Mouse (Mus musculus): ENCODE data around the gene Fars2. TPM values are rescaled to one million over a fixed set of nuclear protein-coding genes. Genes with fewer than 3 reads are reported as not detected.

Fars2 gene
- polyA plus RNA-seq, 1 experiment, result 34.9 TPM

DNA sequence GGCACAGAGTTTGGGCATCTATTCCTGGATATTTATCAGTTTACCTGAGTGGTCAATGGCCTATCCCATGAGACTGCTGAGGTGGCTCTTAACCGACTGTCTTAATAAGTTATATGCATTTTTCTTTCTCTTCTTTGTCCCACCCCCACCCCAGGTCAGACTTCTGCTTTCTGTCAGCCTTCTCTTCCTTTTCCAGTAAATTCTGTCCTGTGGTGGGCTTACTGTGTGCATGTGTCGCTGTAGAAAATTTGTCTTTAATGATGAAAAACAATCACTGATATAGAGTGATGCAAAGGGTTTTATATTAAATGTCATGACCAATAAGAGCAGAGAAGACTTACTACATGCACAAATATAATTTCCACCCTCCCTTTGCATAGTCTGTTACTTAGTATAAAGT, 85.3 kb downstream of the Fars2 start:
- Histone ChIP-seq H3K4me1 (ENCODE audit: control insufficient read depth, insufficient read depth, low read length) (no peaks in the 10 kb centered on the region; the same call in 1 of the 2 replicates), H3K4me3 (replicated peaks; ENCODE audit: extremely low read depth, low read depth, low read length) (no peak overlapping the region)
- WGBS, result 74% methylated on average over 2 of the region's 2 CpGs
- no peak for TF ChIP-seq POLR2A (IDR thresholded peaks at IDR 0.05; ENCODE audit: borderline replicate concordance, extremely low read depth, low read depth, low read length)
- TF ChIP-seq CTCF (IDR thresholded peaks at IDR 0.05; ENCODE audit: insufficient read depth, low read length), result no peak
- no peak for DNase-seq

DNA sequence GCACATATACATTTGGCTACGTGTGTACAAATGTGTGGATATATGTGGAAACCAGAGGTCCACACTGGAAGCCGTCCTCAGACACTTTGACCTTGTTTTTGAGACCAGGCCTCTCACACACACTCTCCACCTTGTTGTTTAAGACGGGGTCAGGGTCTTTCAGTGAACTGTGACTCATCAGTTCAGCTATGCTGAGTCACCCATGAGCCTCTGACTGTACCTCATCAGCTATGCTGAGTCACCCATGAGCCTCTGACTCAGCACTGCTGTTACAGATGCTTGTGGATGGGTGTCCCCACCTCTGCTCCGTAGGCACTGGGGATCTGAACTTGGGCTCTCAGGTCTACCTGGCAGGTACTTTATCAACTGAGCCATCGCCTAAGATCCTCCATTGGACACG, 85.8 kb downstream of the Fars2 start:
- no peak overlapping the region for H3K4me3 ChIP-seq (replicated peaks; ENCODE audit: extremely low read depth, low read depth, low read length)
- DNase-seq, result no peak
- H3K4me1 ChIP-seq (ENCODE audit: control insufficient read depth, insufficient read depth, low read length), result no peaks in the 10 kb centered on the region
- 83% methylated on average over 6 of the region's 6 CpGs for WGBS
- TF ChIP-seq CTCF (IDR thresholded peaks at IDR 0.05; ENCODE audit: insufficient read depth, low read length) (no peak), POLR2A (IDR thresholded peaks at IDR 0.05; ENCODE audit: borderline replicate concordance, extremely low read depth, low read depth, low read length) (no peak)

GRCm38 (mm10) chr13:36204320-36204719, 87.1 kb downstream of the Fars2 start:
- H3K4me1 ChIP-seq (ENCODE audit: control insufficient read depth, insufficient read depth, low read length), result no peaks in the 10 kb centered on the region
- TF ChIP-seq CTCF (IDR thresholded peaks at IDR 0.05; ENCODE audit: insufficient read depth, low read length), result no peak
- TF ChIP-seq POLR2A (IDR thresholded peaks at IDR 0.05; ENCODE audit: borderline replicate concordance, extremely low read depth, low read depth, low read length), result no peak
- DNase-seq, result no peak
- no peak overlapping the region for H3K4me3 ChIP-seq (replicated peaks; ENCODE audit: extremely low read depth, low read depth, low read length)
- WGBS, result 86% methylated on average over 3 of the region's 3 CpGs

DNA sequence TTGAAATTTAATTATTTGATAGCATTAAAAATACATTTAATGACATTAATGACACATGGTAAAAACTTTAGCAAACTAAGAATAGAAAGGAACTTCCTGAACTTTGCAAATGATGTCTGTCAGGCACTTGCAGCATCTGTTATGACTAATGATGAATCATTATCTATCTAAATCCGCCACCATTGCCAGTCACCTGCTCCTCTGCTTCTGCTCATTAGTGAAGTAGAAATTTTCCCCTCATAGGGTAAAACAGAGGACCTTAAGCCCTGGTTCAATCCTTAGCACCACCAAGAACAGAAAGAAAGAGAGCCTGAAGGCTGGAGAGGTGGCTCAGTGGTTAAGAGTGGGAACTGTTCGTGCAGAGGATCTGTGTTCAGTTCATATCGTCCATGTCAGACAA, 93.8 kb downstream of the Fars2 start:
- Histone ChIP-seq H3K4me1 (ENCODE audit: control insufficient read depth, insufficient read depth, low read length) (no peaks in the 10 kb centered on the region), H3K4me3 (replicated peaks; ENCODE audit: extremely low read depth, low read depth, low read length) (no peak overlapping the region)
- DNase-seq, result no peak
- WGBS, result 88% methylated on average over 3 of the region's 3 CpGs
- TF ChIP-seq CTCF (IDR thresholded peaks at IDR 0.05; ENCODE audit: insufficient read depth, low read length) (no peak), POLR2A (IDR thresholded peaks at IDR 0.05; ENCODE audit: borderline replicate concordance, extremely low read depth, low read depth, low read length) (no peak)

DNA sequence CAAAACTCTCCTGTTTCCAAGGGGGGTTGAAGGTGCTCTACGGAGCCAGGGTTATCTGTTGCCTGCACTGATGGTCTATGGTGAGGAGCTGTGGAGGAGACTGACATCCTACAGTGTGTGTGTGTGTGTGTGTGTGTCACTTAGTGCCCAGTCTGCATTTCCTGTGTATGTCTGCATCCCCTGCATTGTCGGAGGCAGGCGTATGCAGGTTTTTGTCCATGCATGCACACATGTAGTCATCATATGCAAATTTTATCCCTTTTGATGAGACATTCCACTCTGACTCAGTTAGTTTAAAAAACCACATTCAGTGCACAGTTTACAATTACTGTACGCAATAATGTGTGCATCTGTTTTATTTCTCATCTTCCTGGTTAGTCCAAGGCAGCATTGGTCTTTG, 96.8 kb downstream of the Fars2 start:
- Histone ChIP-seq H3K4me3 (replicated peaks; ENCODE audit: extremely low read depth, low read depth, low read length) (no peak overlapping the region), H3K4me1 (ENCODE audit: control insufficient read depth, insufficient read depth, low read length) (no peaks in the 10 kb centered on the region)
- 83% methylated on average over 4 of the region's 4 CpGs for WGBS
- no peak for TF ChIP-seq CTCF (IDR thresholded peaks at IDR 0.05; ENCODE audit: insufficient read depth, low read length)
- no peak for TF ChIP-seq POLR2A (IDR thresholded peaks at IDR 0.05; ENCODE audit: borderline replicate concordance, extremely low read depth, low read depth, low read length)
- DNase-seq, result no peak

GRCm38 (mm10) chr13:36216005-36216404, 98.8 kb downstream of the Fars2 start:
- 90% methylated on average over 3 of the region's 3 CpGs for WGBS

GRCm38 (mm10) chr13:36218347-36218746, 101.1 kb downstream of the Fars2 start:
- Histone ChIP-seq H3K4me3 (replicated peaks; ENCODE audit: extremely low read depth, low read depth, low read length) (no peak overlapping the region), H3K4me1 (ENCODE audit: control insufficient read depth, insufficient read depth, low read length) (no peaks in the 10 kb centered on the region; the same call in 1 of the 2 replicates)
- no peak for DNase-seq
- 51% methylated on average over 4 of the region's 4 CpGs for WGBS
- TF ChIP-seq POLR2A (IDR thresholded peaks at IDR 0.05; ENCODE audit: borderline replicate concordance, extremely low read depth, low read depth, low read length), result no peak
- TF ChIP-seq CTCF (IDR thresholded peaks at IDR 0.05; ENCODE audit: insufficient read depth, low read length), result no peak

More at GRCm38 (mm10) chr13:36216005-36216404, 98.8 kb downstream of the Fars2 start:
- no peak for DNase-seq
- TF ChIP-seq CTCF (IDR thresholded peaks at IDR 0.05; ENCODE audit: insufficient read depth, low read length), result no peak
- TF ChIP-seq POLR2A (IDR thresholded peaks at IDR 0.05; ENCODE audit: borderline replicate concordance, extremely low read depth, low read depth, low read length), result no peak
- H3K4me3 ChIP-seq (replicated peaks; ENCODE audit: extremely low read depth, low read depth, low read length), result no peak overlapping the region
- H3K4me1 ChIP-seq (ENCODE audit: control insufficient read depth, insufficient read depth, low read length), result no peaks in the 10 kb centered on the region; the same call in 1 of the 2 replicates

- TF ChIP-seq CTCF (IDR thresholded peaks at IDR 0.05; ENCODE audit: insufficient read depth, low read length) (no peak), POLR2A (IDR thresholded peaks at IDR 0.05; ENCODE audit: borderline replicate concordance, extremely low read depth, low read depth, low read length) (no peak)
These were observed 102.3 kb downstream of the Fars2 start for GRCm38 (mm10) chr13:36219506-36219905.

DNA sequence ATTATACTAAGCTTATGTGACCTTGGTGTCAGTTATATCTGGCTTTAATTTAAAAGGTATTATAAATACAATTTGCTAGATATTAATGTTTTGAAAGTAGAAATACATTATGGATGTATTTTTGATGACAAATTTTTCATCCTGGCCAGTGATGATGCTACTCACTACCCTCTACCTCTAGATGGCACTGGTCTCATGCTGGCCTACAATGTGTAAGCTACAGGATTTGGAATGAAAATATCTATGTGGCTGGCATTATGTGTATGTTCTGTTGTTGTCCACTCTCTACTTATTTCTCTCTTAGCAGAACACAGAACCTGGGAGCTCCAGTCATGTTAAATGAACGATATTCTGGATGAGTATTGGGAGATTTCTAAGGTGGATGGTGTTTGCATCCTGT, 104.7 kb downstream of the Fars2 start:
- DNase-seq, result no peak
- Histone ChIP-seq H3K4me3 (replicated peaks; ENCODE audit: extremely low read depth, low read depth, low read length) (no peak overlapping the region), H3K4me1 (ENCODE audit: control insufficient read depth, insufficient read depth, low read length) (no peaks in the 10 kb centered on the region; the same call in 1 of the 2 replicates)
- 83% methylated on average over 1 of the region's 1 CpGs for WGBS
- TF ChIP-seq POLR2A (IDR thresholded peaks at IDR 0.05; ENCODE audit: borderline replicate concordance, extremely low read depth, low read depth, low read length), result no peak
- TF ChIP-seq CTCF (IDR thresholded peaks at IDR 0.05; ENCODE audit: insufficient read depth, low read length), result no peak

More at GRCm38 (mm10) chr13:36219506-36219905, 102.3 kb downstream of the Fars2 start:
- 72% methylated on average over 5 of the region's 5 CpGs for WGBS
- Histone ChIP-seq H3K4me1 (ENCODE audit: control insufficient read depth, insufficient read depth, low read length) (no peaks in the 10 kb centered on the region; the same call in 1 of the 2 replicates), H3K4me3 (replicated peaks; ENCODE audit: extremely low read depth, low read depth, low read length) (no peak overlapping the region)
- DNase-seq, result no peak

DNA sequence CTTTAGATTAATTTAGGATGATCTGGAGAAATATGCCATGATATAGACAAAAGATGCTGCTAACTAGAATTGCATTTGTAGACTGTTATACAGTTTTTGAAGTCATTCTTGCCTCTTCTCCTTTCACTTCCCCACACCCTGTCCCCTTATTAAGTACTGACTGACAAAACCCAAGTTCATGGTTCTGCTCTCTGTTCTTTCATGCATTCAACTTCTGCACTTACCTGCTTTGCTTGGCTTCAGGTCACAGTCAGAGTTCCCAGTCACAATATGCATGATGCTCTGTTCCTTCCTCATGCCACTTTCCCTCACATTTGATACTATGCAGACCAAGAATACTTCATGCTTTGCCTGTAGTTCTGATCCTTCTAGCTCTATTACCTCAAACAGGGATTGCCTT, 105.5 kb downstream of the Fars2 start:
- no peak overlapping the region for H3K4me3 ChIP-seq (replicated peaks; ENCODE audit: extremely low read depth, low read depth, low read length)
- no peak for DNase-seq
- TF ChIP-seq CTCF (IDR thresholded peaks at IDR 0.05; ENCODE audit: insufficient read depth, low read length) (no peak), POLR2A (IDR thresholded peaks at IDR 0.05; ENCODE audit: borderline replicate concordance, extremely low read depth, low read depth, low read length) (no peak)

More for the DNA sequence above, 105.5 kb downstream of the Fars2 start:
- H3K4me1 ChIP-seq (ENCODE audit: control insufficient read depth, insufficient read depth, low read length), result no peaks in the 10 kb centered on the region; the same call in 1 of the 2 replicates
